In the genomic region with DNA sequence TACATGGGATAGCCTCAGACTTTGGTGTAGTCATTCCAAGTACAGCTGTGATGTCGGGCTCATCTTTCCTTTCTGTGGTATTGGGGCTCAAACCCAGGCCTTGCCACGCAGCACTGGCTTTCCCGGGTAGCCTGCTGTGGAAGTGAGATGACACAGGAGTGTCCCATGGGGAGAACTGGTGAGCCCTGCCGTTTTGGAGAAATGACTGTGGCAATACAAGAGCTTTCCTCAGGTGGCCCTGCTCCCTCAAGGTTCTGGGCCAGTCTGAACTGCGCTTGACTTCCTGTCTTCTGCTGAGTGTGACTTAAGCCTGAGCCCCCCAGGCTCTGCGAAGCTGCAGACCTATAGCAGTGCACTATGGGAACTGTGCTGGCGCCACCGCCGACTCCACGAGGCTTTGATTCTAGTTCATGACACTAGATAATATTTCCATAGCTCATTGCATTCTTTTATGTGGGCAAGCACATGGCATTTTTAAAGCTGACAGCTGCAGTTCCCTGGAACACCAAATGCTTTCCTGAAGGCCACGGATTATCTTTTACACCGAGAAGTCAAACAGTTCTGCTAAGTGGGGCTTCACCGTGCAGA, we compare ENCODE assay signal across 9 mouse cellular contexts. TPM values are rescaled to one million over a fixed set of nuclear protein-coding genes. Genes with fewer than 3 reads are reported as not detected.
DNase-seq lines count a peak whose midpoint lies in the region; ATAC-seq and TF ChIP-seq lines count a peak whose summit lies in the region.
"Had no signal": no experiment of that assay in that cellular context is flagged by ENCODE, and none has a peak within 500 bp of the region (broad histone marks: within the 10 kb centered on the region; RNA-seq: fewer than 3 reads in every experiment).

No protein-coding gene starts in this region.

- no peak overlapping the region for H3K9ac ChIP-seq in limb, embryonic 13.5 days

- DNase-seq in adrenal gland, postnatal 36 days = peak; percentile 49 to 59
- DNase-seq in adrenal gland, adult 8-10 months = no peak
- peak; percentile 67 for DNase-seq in layer of hippocampus, adult 9-11 months
- no peak for DNase-seq in layer of hippocampus, postnatal 10 days (ENCODE audit: low spot score in 2 of 2)
- DNase-seq in thymus, adult 2 months = peak; percentile 67
- DNase-seq in kidney, adult 18-20 months = no peak
- no peak for DNase-seq in cerebellum, postnatal 25 days

- H3K4me2 ChIP-seq in limb, embryonic 13.5 days (replicated peaks) = no peak overlapping the region

- no peaks in the 10 kb centered on the region for H3K9me3 ChIP-seq in limb, embryonic 13.5 days

- 58% methylated on average over 13 of the region's 13 CpGs for WGBS in limb, embryonic 13.5 days
- WGBS in thymus, adult 2 months = 26% methylated on average over 13 of the region's 13 CpGs

- TF ChIP-seq CTCF in thymus, adult 2 months (IDR thresholded peaks at IDR 0.05; ENCODE audit: borderline replicate concordance, control insufficient read depth, extremely low read depth, insufficient read depth, low read length, poor library complexity) = 0 out of 2 replicates have a peak, but pooled peaks have one; percentile 18

- no peak for TF ChIP-seq POLR2A in thymus, adult 2 months (IDR thresholded peaks at IDR 0.05; ENCODE audit: control insufficient read depth, extremely low read depth, insufficient read depth, low read length, poor library complexity)

- no peak overlapping the region for H3K4me3 ChIP-seq in limb, embryonic 13.5 days
- H3K4me3 ChIP-seq in thymus, adult 2 months (ENCODE audit: control insufficient read depth, insufficient read depth, low read length) = no peak overlapping the region

- H3K27me3 ChIP-seq in limb, embryonic 13.5 days = no peaks in the 10 kb centered on the region
- no peaks in the 10 kb centered on the region for H3K27me3 ChIP-seq in thymus, adult 2 months (ENCODE audit: control insufficient read depth, insufficient read depth, low read length)

- ATAC-seq in limb, embryonic 13.5 days (ENCODE audit: low FRiP score, low read depth) = peak; percentile 79
- ATAC-seq: activated CD4-positive, CD25-positive, alpha-beta regulatory T cell, adult 4 months had no signal

- H3K36me3 ChIP-seq in limb, embryonic 13.5 days = peaks cover 32% of the 10 kb centered on the region
- H3K36me3 ChIP-seq in thymus, adult 2 months (ENCODE audit: control insufficient read depth, insufficient read depth, low read length) = no peaks in the 10 kb centered on the region

- H3K27ac ChIP-seq in limb, embryonic 13.5 days = peak overlapping the region; percentile 72; the same call in 1 of the 2 replicates
- peak overlapping the region; percentile 53; the same call in 1 of the 2 replicates for H3K27ac ChIP-seq in thymus, adult 2 months (ENCODE audit: control insufficient read depth, insufficient read depth, low read length)

- peaks cover 74% of the 10 kb centered on the region for H3K4me1 ChIP-seq in limb, embryonic 13.5 days
- H3K4me1 ChIP-seq in thymus, adult 2 months (replicated peaks; ENCODE audit: control insufficient read depth, insufficient read depth, low read length) = peaks cover 41% of the 10 kb centered on the region

RNA-seq across cellular contexts. Expression of a gene that starts 12.4 kb away (rescaled TPM):
- total RNA-seq in adrenal gland, postnatal 36 days (2021) = 100 to 1,000 TPM; 132 to 163 TPM
- total RNA-seq in adrenal gland, adult 8-10 months (2022) = 100 to 1,000 TPM; 138 to 170 (median 166) TPM
- total RNA-seq in layer of hippocampus, postnatal 10 days (2021) = 100 to 1,000 TPM; 151 to 152 TPM
- polyA plus RNA-seq in limb, embryonic 13.5 days (2015; fragmentation: Nextera tagmentation; extraction: Ambion mirVana) = 61.2 and 65.4 TPM in 2 replicates
- 75.6 and 84.8 TPM in 2 replicates for polyA plus RNA-seq in thymus, adult 2 months (2012; rRNA removed)

Comparison
In these comparisons a context has a peak if more than half of its experiments do, and no peak if none do; other contexts are left out.
1. DNase-seq: peak in adrenal gland, postnatal 36 days (2 of 2), layer of hippocampus, adult 9-11 months (single experiment) and thymus, adult 2 months (single experiment); none in adrenal gland, adult 8-10 months (single experiment), layer of hippocampus, postnatal 10 days (0 of 2), kidney, adult 18-20 months (single experiment) and cerebellum, postnatal 25 days (0 of 2).